Mouse (Mus musculus) gastrocnemius, adult 2 months (tissue): ENCODE data around the gene Ppp1r12b. TPM values are rescaled to one million over a fixed set of nuclear protein-coding genes. Genes with fewer than 3 reads are reported as not detected.

ENCODE experiments used
- DNase-seq: peaks from one replicate; pipeline ENCODE4 v3.0.0; 2022
- H3K27ac ChIP-seq: fragments of 200-600 bp; 2 replicates; pipeline ENCODE4 v1.8.1; 2022; ENCODE audit warnings: mild to moderate bottlenecking
- H3K4me3 ChIP-seq: fragments of 200-600 bp; 2 replicates; pipeline ENCODE4 v1.8.1; 2022; ENCODE audit warnings: mild to moderate bottlenecking, moderate library complexity
- CTCF ChIP-seq: fragments of 200-600 bp; IDR thresholded peaks from 2 replicates; pipeline ENCODE4 v1.8.1; 2022; ENCODE audit warnings: antibody characterized with exemption, mild to moderate bottlenecking, moderate library complexity
- intact Hi-C: fragments of 180-260 bp; cut with DNase I; formaldehyde crosslinking; loops from one replicate; pipeline ENCODE4 v1.15.1; 2025
- total RNA-seq, 2 experiments: library from RNA; stranded (reverse); gene quantifications; 2 replicates each; pipeline ENCODE4 v1.2.3; 2021

Gene Ppp1r12b
- total RNA-seq, 2 experiments from 2014 or later, result 172 to 212 TPM

GRCm38 (mm10) chr1:134741946-134742661 lies 213.6 kb downstream of the Ppp1r12b start:
- Histone ChIP-seq H3K4me3 (no peak overlapping the region), H3K27ac (no peak overlapping the region)
- no peak for DNase-seq
- intact Hi-C loops, result no loop called here
- TF ChIP-seq CTCF, result no peak

DNA sequence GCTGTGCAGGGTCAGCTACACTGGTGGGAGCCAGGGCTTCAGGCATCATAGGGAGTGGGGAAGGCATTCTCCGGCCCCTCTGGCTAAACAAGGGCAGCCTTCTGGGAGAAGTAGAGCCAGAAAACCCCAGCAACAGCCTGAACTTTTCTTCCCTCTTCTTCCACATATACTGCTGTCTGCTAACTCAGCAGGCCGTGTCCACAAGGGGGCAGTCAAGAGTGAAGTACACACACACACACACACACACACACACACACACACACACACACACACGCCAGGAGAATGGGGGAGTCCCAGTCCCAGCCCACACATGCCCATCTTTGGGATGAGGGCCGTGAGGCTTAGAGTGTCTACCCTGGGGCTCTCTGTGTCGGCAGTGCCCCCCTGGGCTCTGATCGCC lies 214.3 kb downstream of the Ppp1r12b start:
- no peak overlapping the region for H3K27ac ChIP-seq
- H3K4me3 ChIP-seq, result no peak overlapping the region
- no peak for DNase-seq
- TF ChIP-seq CTCF, result 0 out of 2 replicates have a peak, but pooled peaks have one; percentile 8
- intact Hi-C loops, result no loop called here

- no peak for DNase-seq
- H3K27ac ChIP-seq, result no peak overlapping the region
- H3K4me3 ChIP-seq, result no peak overlapping the region
- TF ChIP-seq CTCF, result no peak
- intact Hi-C loops, result no loop called here
These were observed 218.3 kb downstream of the Ppp1r12b start for GRCm38 (mm10) chr1:134737463-134737862.

GRCm38 (mm10) chr1:134733659-134734058 lies 222.1 kb downstream of the Ppp1r12b start:
- DNase-seq, result no peak
- no peak for TF ChIP-seq CTCF
- Histone ChIP-seq H3K27ac (no peak overlapping the region), H3K4me3 (no peak overlapping the region)
- intact Hi-C loops, result no loop called here

DNA sequence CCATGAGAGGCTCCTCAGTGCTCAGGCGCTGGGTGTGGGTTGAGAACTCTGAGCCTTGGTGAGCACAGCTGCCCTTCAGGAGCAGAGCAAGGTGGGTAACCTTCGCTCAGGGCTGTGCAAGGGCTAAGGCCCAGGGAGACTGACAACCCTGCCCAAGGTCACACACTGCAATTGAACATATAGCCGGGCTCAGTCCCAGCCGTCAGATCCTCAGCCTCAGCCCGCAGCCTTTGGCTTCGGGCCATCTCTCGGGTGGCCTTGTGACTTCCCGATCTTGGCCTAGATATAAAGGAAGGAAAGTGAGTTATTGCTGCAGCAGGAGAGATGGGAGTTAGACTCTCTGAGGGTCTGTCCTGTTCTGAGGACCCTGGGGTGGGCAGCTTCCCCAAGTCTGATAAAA lies 228.5 kb downstream of the Ppp1r12b start:
- intact Hi-C loops, result loop anchor here (5.0 kb wide), 1 partner anchor 125 kb away; no protein-coding TSS in a partner anchor
- DNase-seq, result no peak
- no peak for TF ChIP-seq CTCF
- no peak overlapping the region for H3K4me3 ChIP-seq
- H3K27ac ChIP-seq, result no peak overlapping the region

DNA sequence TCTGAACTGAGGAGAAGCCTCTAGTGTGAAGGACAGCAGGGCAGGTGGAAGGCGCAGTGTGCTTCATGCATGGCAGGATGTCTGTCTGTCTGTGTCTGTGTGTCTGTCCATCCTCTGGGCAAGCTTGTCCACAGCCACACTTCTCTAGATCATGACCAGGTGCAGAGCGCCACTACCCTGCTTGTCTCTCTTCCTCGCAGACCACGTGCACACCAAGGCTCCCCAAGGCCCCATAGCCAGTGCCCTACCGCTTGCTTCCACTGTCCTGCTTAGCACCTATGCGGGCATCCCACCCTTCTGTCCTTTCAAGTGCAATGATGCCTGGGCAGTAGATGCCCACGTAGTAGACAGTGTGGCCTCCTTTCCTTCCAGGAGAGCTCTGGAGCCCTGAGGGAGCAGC lies 229.3 kb downstream of the Ppp1r12b start:
- DNase-seq, result no peak
- intact Hi-C loops, result loop anchor here (5.0 kb wide), 1 partner anchor 126 kb away; no protein-coding TSS in a partner anchor
- Histone ChIP-seq H3K27ac (no peak overlapping the region), H3K4me3 (no peak overlapping the region)
- no peak for TF ChIP-seq CTCF

- TF ChIP-seq CTCF, result peak; percentile 86
- DNase-seq, result peak; percentile 85
- intact Hi-C loops, result loop anchor here (5.0 kb wide), 1 partner anchor 127 kb away; no protein-coding TSS in a partner anchor
- Histone ChIP-seq H3K4me3 (no peak overlapping the region), H3K27ac (no peak overlapping the region)
These were observed 230.5 kb downstream of the Ppp1r12b start for GRCm38 (mm10) chr1:134725276-134725675.

GRCm38 (mm10) chr1:134722891-134723290 lies 232.9 kb downstream of the Ppp1r12b start:
- Histone ChIP-seq H3K4me3 (no peak overlapping the region), H3K27ac (no peak overlapping the region)
- no peak for TF ChIP-seq CTCF
- DNase-seq, result no peak
- intact Hi-C loops, result no loop called here

- DNase-seq, result no peak
- H3K27ac ChIP-seq, result no peak overlapping the region
- no peak overlapping the region for H3K4me3 ChIP-seq
- intact Hi-C loops, result no loop called here
- no peak for TF ChIP-seq CTCF
These were observed 234.3 kb downstream of the Ppp1r12b start for GRCm38 (mm10) chr1:134721486-134721885.

GRCm38 (mm10) chr1:134719718-134720304 lies 235.9 kb downstream of the Ppp1r12b start:
- intact Hi-C loops, result no loop called here
- Histone ChIP-seq H3K27ac (no peak overlapping the region), H3K4me3 (no peak overlapping the region)
- no peak for DNase-seq
- no peak for TF ChIP-seq CTCF

GRCm38 (mm10) chr1:134715092-134715491 lies 240.7 kb downstream of the Ppp1r12b start:
- no peak overlapping the region for H3K4me3 ChIP-seq
- no peak for DNase-seq
- no peak overlapping the region for H3K27ac ChIP-seq
- intact Hi-C loops, result no loop called here
- TF ChIP-seq CTCF, result no peak

DNA sequence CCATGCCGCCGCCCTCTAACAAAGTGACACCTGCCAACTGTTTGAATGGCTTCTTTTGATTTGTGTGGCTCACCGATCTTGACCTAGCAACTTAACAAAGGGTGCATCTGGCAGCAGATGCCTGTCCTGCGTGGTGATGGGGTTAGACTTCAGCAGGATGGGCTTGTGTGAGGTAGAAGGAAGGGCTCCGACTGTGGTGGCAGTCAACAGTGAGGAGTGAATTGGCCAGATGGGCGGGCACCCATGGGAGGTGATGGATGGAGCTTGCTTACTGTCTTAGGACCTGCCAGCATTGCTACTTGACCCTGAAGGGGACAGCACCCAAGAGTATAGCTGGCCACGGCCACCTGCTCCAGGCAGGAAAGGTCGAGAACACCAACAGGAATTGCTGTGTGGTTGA lies 241.6 kb downstream of the Ppp1r12b start:
- no peak for TF ChIP-seq CTCF
- intact Hi-C loops, result no loop called here
- H3K4me3 ChIP-seq, result no peak overlapping the region
- no peak for DNase-seq
- no peak overlapping the region for H3K27ac ChIP-seq

- intact Hi-C loops, result no loop called here
- DNase-seq, result no peak
- H3K27ac ChIP-seq, result no peak overlapping the region
- H3K4me3 ChIP-seq, result no peak overlapping the region
- TF ChIP-seq CTCF, result no peak
These were observed 242.2 kb downstream of the Ppp1r12b start for GRCm38 (mm10) chr1:134713421-134713969.
